Mouse (Mus musculus): ENCODE results near the gene Vsig8. TPM values are rescaled to one million over a fixed set of nuclear protein-coding genes. Genes with fewer than 3 reads are reported as not detected.

Vsig8 gene
- polyA plus RNA-seq, 1 experiment from 2014 or later: 0.25 TPM

DNA sequence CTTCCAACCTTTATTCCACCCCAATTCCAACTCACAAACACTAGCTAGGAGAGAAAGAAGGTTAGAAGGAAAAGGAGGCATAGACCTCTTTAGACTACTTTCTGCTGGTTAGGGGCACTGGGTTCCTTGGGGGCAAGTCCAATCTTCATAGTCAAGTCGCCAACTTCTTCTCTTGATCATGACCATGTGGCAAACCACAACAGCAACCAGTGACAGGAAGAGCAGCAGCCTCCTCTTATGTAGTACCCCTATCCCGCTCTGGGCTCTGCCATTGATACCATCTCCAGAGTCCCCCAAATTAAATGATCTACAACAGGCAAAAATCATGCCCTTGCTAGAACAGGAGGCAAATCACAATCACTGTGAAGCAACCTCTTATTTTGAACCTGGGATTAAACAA, 38.2 kb downstream of the Vsig8 start:
- ATAC-seq (ENCODE audit: extremely low read depth, insufficient number of reproducible peaks, low FRiP score, low TSS enrichment): no peak
- Histone ChIP-seq H3K9ac (no peak overlapping the region), H3K36me3 (no peaks in the 10 kb centered on the region), H3K27me3 (replicated peaks) (no peaks in the 10 kb centered on the region; the same call in 1 of the 2 replicates), H3K4me1 (no peaks in the 10 kb centered on the region), H3K9me3 (no peaks in the 10 kb centered on the region), H3K4me3 (no peak overlapping the region), H3K27ac (replicated peaks) (no peak overlapping the region), H3K4me2 (no peak overlapping the region)
- 66% methylated on average over 2 of the region's 2 CpGs for WGBS

DNA sequence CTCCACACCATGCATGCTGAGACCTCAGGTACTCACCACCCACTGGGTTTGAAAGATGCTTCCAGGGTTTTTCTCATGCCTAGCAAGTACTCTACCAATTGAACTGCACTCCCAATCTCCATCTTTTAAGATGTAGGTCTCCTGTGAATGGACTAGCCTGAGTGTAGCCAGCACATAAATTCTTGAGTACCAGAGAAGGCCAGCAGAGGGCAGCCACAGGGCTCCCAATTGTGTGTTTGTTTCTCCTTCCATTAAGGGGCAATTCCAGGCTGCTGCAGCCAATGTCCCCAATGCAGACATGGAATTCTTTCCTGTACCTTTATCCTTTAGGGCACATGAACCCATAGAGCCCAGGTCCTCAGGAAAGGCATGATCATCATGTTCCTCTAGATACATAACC, 38.8 kb downstream of the Vsig8 start:
- Histone ChIP-seq H3K4me1 (no peaks in the 10 kb centered on the region), H3K9me3 (no peaks in the 10 kb centered on the region), H3K9ac (no peak overlapping the region), H3K4me3 (no peak overlapping the region), H3K27ac (replicated peaks) (no peak overlapping the region), H3K4me2 (no peak overlapping the region), H3K27me3 (replicated peaks) (no peaks in the 10 kb centered on the region; the same call in 1 of the 2 replicates), H3K36me3 (no peaks in the 10 kb centered on the region)
- ATAC-seq (ENCODE audit: extremely low read depth, insufficient number of reproducible peaks, low FRiP score, low TSS enrichment): no peak

DNA sequence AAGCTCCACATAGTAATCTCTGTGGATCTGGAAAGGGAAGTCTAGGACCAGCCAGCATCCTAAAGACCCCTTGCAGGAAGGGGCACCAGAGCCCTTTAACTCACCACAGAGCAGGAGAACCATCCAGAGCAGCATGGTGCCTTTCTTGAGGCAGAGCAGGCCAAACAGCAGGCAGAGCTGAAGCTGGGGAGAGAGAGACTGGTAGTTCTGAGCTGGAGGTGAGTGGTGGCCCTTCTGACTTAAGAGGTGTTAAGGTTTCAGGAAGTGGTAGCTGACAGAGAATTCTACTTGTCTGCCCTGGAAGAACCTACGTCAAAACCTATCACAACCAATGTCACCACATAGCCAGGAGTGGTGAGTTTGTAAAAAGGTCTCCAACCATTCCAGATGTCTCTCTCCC, 46.6 kb downstream of the Vsig8 start, which contains the start of gene Fcrl6:
Gene Fcrl6 (minus strand): TSS at position 226 of the 400 bp plus-strand sequence.
- Histone ChIP-seq H3K9ac (no peak within 1 kb of the TSS), H3K4me3 (no peak within 1 kb of the TSS), H3K4me2 (no peak within 1 kb of the TSS), H3K27ac (replicated peaks) (no peak within 1 kb of the TSS), H3K36me3 (no peaks in the 10 kb centered on the region), H3K9me3 (no peaks in the 10 kb centered on the region), H3K27me3 (replicated peaks) (0 out of 2 replicates have a peak, but pooled peaks cover 6% of the 10 kb centered on the region), H3K4me1 (no peaks in the 10 kb centered on the region)
- no peak for ATAC-seq (ENCODE audit: extremely low read depth, insufficient number of reproducible peaks, low FRiP score, low TSS enrichment)
- 55% methylated on average over 1 of the region's 1 CpGs for WGBS

DNA sequence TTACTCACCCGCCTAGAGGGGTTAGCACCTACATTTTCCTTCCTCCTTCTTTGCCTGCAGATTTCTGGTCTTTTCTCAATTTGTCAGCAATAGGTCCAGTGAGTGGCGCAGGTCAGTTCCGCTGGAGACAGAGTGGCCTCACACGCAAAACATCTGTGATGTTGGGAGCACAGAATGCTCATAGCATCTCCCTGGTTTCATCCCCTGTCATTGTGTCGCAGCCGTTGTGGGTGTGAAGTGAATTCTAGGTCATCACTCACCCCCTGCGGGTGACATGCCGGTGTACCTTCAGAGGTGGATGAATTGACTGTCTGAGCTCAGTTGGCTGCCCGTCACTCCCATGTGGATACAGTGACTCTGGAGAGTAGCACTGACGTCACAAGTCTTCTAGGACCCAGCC, 55.6 kb downstream of the Vsig8 start:
- Histone ChIP-seq H3K27ac (replicated peaks) (no peak overlapping the region), H3K4me2 (no peak overlapping the region), H3K27me3 (replicated peaks) (peaks cover 26% of the 10 kb centered on the region), H3K36me3 (no peaks in the 10 kb centered on the region), H3K4me1 (no peaks in the 10 kb centered on the region), H3K4me3 (no peak overlapping the region), H3K9me3 (no peaks in the 10 kb centered on the region), H3K9ac (no peak overlapping the region)
- no peak for ATAC-seq (ENCODE audit: extremely low read depth, insufficient number of reproducible peaks, low FRiP score, low TSS enrichment)
- 71% methylated on average over 10 of the region's 10 CpGs for WGBS

DNA sequence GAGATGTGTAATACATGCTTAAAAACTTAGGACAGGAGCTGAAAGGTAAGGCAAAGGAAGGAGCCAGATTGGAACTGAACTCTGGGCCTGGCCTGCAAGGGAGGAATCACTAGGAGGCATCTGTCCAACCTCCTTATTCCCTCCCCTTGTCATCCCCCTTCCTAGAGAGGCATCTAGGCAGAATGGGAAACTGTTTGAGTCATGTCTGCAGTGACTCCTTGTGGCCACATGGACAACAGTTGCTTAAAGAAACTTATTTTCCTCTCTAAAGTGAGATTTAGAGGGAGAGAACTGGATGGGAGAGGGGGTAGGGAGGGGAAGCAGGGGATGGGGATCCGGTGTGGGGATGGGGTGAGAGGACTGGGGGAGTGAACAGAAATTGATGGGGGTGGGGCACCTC, 57.0 kb downstream of the Vsig8 start:
- Histone ChIP-seq H3K27ac (replicated peaks) (no peak overlapping the region), H3K4me1 (peaks cover 10% of the 10 kb centered on the region), H3K9ac (no peak overlapping the region), H3K27me3 (replicated peaks) (peaks cover 26% of the 10 kb centered on the region), H3K36me3 (no peaks in the 10 kb centered on the region), H3K9me3 (no peaks in the 10 kb centered on the region), H3K4me2 (no peak overlapping the region), H3K4me3 (no peak overlapping the region)
- 47% methylated on average over 1 of the region's 1 CpGs for WGBS
- ATAC-seq (ENCODE audit: extremely low read depth, insufficient number of reproducible peaks, low FRiP score, low TSS enrichment): no peak

Other genes with a start within 250 kb of the Vsig8 start
- gene Kcnj9, start 226.6 kb upstream of the Vsig8 start, polyA plus RNA-seq (2015; fragmentation: Nextera tagmentation; extraction: Ambion mirVana): not detected in 2 replicates
- 0.04 TPM in 1 of 2 replicates, not detected in the other for gene Kcnj10, start 214.7 kb upstream of the Vsig8 start, polyA plus RNA-seq (2015; fragmentation: Nextera tagmentation; extraction: Ambion mirVana)
- 4.4 and 4.7 TPM in 2 replicates for gene Pigm, start 179.4 kb upstream of the Vsig8 start, polyA plus RNA-seq (2015; fragmentation: Nextera tagmentation; extraction: Ambion mirVana)
- gene Slamf9, start 80.6 kb upstream of the Vsig8 start, polyA plus RNA-seq (2015; fragmentation: Nextera tagmentation; extraction: Ambion mirVana): 1.2 and 1.3 TPM in 2 replicates
- 9.2 and 9.6 TPM in 2 replicates for gene Igsf9, start 74.2 kb upstream of the Vsig8 start, polyA plus RNA-seq (2015; fragmentation: Nextera tagmentation; extraction: Ambion mirVana)
- 312 and 327 TPM in 2 replicates for gene Tagln2, start 55.9 kb upstream of the Vsig8 start, polyA plus RNA-seq (2015; fragmentation: Nextera tagmentation; extraction: Ambion mirVana)
- 1.9 and 2.4 TPM in 2 replicates for gene Cfap45, start 35.1 kb upstream of the Vsig8 start, polyA plus RNA-seq (2015; fragmentation: Nextera tagmentation; extraction: Ambion mirVana)
- not detected in 2 replicates for gene Slamf8, start 34.6 kb downstream of the Vsig8 start, polyA plus RNA-seq (2015; fragmentation: Nextera tagmentation; extraction: Ambion mirVana)
- not detected in 2 replicates for gene Fcrl6, start 46.6 kb downstream of the Vsig8 start, polyA plus RNA-seq (2015; fragmentation: Nextera tagmentation; extraction: Ambion mirVana)
- gene Dusp23, start 77.0 kb downstream of the Vsig8 start, polyA plus RNA-seq (2015; fragmentation: Nextera tagmentation; extraction: Ambion mirVana): 10.4 and 10.9 TPM in 2 replicates
- gene Crp, start 142.1 kb downstream of the Vsig8 start, polyA plus RNA-seq (2015; fragmentation: Nextera tagmentation; extraction: Ambion mirVana): 0.21 and 0.92 TPM in 2 replicates

All from heart, embryonic 13.5 days (tissue).